Mouse (Mus musculus): ENCODE data around the gene Cdcp2.

The Cdcp2 gene

DNA sequence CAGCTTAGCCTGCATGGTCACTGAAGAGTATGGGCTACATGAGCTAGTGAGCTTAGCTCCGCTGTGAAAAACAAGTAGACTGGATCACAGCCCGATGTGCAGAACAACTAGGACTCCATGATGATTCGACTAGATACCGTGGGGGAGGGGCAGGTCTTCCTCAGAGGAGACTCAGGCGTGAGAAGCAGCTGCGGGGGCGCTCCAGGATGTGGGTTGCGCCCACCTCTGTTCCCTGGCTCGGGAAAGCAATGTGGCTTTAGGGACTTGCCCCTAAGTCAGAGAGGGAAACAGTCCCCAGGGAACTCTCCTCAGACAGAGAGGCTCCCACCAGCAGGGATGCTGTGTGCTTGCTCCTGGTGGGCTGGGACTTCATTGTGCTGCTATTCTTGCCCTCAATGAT is 33.8 kb downstream of the Cdcp2 start:
- DNase-seq (ENCODE audit: low spot score in 2 of 2): no peak

- no peak for DNase-seq (ENCODE audit: low spot score in 2 of 2)
Measured at GRCm38 (mm10) chr4:107134891-107135290, 38.2 kb downstream of the Cdcp2 start.

DNA sequence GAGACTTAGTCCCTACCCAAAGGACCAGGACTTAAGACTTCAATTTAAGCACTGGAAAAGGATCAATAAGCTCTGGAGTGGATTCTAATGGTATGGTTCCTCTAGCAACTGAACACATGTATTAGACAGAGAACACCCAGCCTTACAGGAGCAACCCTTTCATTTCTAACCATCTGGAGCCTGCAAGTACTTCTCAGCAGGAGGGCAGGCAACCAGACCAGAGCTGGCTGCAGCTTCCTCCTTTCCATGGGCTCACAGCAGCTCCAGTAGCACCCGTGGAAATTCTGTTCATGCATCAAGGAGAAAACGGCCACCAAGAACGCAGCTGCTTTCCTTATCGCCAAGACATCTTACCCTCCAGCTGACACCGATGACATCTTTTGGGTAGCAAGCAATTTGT is 39.0 kb downstream of the Cdcp2 start:
- no peak for DNase-seq (ENCODE audit: low spot score in 2 of 2)

DNA sequence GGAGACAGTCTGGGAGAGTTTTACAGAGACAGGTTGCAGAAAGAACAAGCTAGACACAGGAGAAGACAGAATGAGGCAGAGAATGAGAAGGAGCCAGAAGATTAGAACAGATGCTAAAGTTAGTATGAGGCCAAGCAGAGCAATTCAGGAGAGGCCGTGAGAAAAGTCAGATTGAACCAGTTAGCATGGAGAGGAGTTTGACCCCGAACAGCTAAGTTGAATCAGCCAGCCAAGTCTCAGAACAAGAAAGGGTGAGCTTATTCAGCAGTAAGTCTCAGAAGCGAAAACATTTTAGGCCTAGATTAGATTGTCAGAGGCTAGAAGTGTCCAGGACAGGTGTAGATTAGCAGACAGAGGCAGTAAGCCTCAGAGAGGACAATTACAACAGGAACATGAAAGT is 39.8 kb downstream of the Cdcp2 start:
- no peak for DNase-seq (ENCODE audit: low spot score in 2 of 2)

DNA sequence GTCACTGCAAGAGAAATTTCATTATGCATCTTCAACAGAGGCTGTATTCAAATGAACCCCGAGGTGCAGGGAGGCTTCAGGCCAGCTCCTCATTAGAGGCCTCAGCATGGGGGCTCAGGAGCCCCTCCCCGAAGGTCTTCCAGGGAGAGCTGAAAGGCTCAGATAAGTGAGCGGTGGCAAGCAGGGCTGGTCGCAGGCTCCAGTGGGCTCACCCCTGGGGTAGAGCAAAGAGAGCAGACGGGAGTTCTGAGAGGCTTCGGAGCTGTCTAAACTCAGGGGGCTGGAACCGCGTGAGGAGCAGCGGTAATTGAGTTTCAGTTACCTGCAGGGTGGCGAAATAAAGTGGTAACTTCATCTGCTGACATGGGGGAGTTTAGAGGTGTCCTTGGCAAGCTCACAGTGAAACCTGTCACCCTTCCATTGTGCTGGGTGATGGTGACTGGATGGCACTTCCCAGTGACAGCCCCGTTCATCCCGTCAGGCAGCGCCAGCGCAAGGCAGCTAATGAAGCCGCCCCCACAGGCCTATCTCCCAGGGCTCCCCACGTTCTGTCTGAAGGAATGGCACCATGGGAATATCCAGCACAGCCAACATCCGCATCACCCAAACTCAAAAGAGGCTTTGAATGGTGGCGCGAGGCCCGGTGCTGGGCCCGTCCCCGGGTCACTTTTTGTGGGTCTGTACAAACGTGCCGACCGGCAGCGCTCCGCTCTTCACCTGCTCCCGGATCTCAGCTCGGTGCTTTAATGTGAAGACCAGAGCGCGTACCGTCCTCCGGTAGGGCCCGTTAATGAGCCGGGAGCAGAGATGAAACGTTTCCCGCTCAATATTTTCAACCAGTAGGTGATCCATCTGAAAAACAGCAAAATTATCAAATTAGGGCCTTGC is 42.5 kb downstream of the Cdcp2 start:
- no peak for DNase-seq (ENCODE audit: low spot score in 2 of 2)

DNA sequence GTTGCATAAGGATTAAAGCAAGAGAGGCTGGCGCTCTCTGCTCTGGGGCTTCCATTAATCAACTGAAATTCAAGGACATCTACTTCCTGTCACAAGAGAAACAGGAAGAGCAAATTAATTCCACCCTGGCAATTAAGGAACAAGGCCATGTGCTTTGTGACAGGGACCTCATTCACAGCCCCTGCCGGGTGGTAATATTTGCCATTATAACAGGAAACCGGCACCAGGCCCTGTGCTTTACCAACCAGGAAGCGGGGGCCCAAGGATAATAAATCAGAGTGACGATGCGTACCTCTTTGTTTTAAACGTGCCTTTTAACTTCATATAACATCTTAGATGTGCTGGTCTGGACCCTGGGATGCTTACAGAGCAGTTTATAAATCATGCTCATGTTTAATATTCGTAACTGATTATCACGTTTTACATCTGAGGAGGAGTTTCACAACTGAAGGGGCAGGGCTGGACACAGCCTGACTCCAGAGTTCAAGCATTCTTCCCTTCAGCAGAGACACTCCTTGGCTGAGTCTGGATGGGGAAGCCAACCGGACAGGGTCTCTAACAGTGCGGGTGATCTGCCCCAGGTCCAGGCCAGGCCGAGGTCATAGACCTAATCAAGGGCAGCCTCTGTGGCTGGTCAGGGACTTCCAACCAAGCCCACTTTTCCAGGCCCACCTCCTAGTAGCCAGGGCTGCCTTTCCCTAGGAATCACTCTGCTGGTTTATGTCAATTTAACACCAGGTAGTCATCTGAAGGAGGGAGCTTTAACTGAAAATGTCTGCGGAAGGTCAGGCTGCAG is 43.3 kb downstream of the Cdcp2 start:
- DNase-seq (ENCODE audit: low spot score in 2 of 2): no peak

- DNase-seq (ENCODE audit: low spot score in 2 of 2): no peak
Measured at GRCm38 (mm10) chr4:107143511-107143910, 46.8 kb downstream of the Cdcp2 start.

DNA sequence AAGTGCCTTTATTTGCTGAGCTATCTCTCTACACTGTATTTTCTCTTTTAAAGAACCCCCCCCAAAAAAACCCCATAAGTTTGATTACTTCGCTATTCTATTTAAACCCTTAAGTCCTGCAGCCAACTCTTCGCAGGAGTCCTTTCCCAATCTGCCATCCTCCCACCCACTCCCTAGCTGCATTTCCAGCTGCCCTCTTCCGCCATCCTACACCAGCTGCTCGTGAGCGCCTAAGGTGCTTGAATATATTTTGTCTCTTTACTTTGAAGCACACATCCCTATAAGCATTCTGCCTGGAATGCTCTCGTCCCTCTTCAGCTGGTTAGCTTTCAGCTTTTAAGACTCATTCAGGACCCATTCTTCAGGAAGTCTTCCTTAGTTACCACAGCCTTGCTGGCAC is 54.3 kb downstream of the Cdcp2 start:
- no peak for DNase-seq (ENCODE audit: low spot score in 2 of 2)

DNA sequence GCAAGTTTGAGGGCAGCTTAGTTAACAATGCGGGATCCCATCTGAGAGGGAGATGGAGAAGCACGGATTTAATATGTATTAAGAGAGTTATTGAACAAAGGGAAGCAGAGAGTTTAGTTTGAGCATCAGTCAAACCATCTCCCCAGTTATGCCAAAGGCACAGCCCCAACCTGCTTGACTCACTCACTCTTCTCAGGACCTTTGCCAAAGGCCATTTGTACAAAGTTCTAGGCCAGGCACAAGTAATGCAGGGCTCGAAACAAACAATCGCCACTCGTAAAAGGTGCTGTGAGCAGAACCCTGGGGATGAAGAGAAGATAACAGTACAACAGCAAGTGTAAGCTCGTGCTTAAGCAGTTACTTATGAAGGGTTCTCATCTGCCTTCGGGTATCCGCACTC is 55.9 kb downstream of the Cdcp2 start:
- DNase-seq (ENCODE audit: low spot score in 2 of 2): no peak

DNA sequence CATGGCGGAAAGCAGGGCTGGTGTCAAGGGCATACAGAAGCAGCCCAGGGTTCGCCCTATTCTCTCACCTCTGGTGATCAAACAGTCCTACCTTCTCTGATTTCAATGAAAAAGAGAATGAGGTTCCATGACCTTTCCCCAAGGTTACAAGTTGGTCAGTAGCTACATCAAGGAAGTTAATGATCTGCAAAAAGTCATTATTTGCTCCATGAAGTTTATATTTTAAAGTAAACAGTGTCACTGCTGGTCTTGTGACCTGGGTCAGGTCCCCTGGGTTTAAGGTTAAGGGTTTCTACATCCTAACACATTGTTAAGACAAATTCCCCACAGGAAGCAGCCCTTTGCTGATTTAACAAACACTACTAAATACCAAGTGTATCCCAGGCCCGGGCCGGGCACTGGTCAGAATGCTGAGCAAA is 60.3 kb downstream of the Cdcp2 start:
- no peak for DNase-seq (ENCODE audit: low spot score in 2 of 2)

DNA sequence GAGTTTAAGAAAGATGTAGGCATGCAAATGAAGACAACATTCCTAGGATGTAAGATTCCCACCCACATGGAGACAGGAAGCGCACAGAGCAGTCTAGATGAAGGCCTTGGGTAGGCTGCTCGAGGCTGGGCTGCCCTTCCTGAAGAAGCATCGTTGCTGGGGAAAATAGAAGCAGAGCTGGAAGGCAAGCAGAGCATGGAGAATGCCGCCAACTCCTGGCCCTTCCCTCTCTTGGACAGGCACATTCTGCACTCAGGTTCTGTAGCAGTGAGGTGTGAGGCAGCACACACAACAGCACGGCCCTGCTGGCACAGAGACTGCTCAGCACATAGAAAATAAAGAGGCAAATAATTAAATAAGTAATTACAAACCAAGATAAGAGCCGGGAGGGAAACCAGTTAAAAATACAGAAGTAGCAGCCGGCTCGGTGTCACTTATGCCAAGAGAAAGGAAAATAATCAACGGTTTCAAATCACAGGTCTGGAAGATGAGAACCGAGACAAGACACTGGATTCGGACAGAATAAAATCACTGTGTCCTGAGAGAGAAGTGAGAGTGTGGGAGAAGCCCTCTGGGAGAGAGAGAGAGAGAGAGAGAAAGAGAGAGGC is 62.6 kb downstream of the Cdcp2 start:
- DNase-seq (ENCODE audit: low spot score in 2 of 2): no peak

DNA sequence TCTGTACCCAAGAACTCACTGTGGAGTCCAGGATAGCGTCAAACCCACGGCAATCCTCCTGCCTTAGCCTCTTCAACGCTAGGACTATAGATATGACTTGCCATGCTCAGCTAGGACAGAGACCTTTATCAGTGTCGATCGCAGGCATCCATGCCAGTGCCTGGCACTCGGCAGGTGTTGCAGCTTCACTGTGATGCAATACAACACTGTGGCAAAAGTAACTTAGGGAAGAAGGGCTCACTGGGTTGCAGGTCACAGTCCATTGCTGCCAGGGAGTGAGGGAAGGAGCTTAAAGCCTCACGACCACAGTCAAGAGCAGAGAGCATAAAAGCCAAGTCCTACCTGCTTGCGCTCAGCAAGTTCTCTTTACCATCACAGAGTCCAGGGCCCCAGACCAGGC is 63.5 kb downstream of the Cdcp2 start:
- DNase-seq (ENCODE audit: low spot score in 2 of 2): no peak

All from cerebellum, postnatal 4 days (tissue).